Mouse (Mus musculus) ZHBTc4 (cell line): ENCODE results near the gene Cadm1.

Experiments used
- DNase-seq: peaks from one replicate; pipeline ENCODE4 v3.0.0-alpha.2; 2011; ENCODE audit warnings: low read depth, low spot score

Cadm1 gene

GRCm38 (mm10) chr9:47548916-47549315 lies 18.9 kb downstream of the Cadm1 start:
- no peak for DNase-seq

- no peak for DNase-seq
Observed at GRCm38 (mm10) chr9:47552960-47553575, 23.1 kb downstream of the Cadm1 start.

GRCm38 (mm10) chr9:47560726-47561125 lies 30.8 kb downstream of the Cadm1 start:
- DNase-seq = no peak

GRCm38 (mm10) chr9:47561596-47561995 lies 31.6 kb downstream of the Cadm1 start:
- no peak for DNase-seq

- DNase-seq = no peak
Observed at GRCm38 (mm10) chr9:47565088-47565487, 35.1 kb downstream of the Cadm1 start.

- DNase-seq = no peak
Observed at GRCm38 (mm10) chr9:47567873-47568272, 37.9 kb downstream of the Cadm1 start.

GRCm38 (mm10) chr9:47570184-47570583 lies 40.2 kb downstream of the Cadm1 start:
- DNase-seq = no peak

- DNase-seq = peak; percentile 66
Observed at GRCm38 (mm10) chr9:47571461-47571860, 41.5 kb downstream of the Cadm1 start.

GRCm38 (mm10) chr9:47572132-47572531 lies 42.2 kb downstream of the Cadm1 start:
- peak; percentile 14 for DNase-seq

- DNase-seq = peak; percentile 44
Observed at GRCm38 (mm10) chr9:47573456-47573855, 43.5 kb downstream of the Cadm1 start.

- no peak for DNase-seq
Observed at GRCm38 (mm10) chr9:47574710-47575414, 44.9 kb downstream of the Cadm1 start.

- DNase-seq = no peak
Observed at GRCm38 (mm10) chr9:47575764-47576163, 45.8 kb downstream of the Cadm1 start.

GRCm38 (mm10) chr9:47579464-47579863 lies 49.5 kb downstream of the Cadm1 start:
- DNase-seq = peak; percentile 55

GRCm38 (mm10) chr9:47581576-47582365 lies 51.8 kb downstream of the Cadm1 start:
- peak; percentile 23 for DNase-seq

- peak; percentile 21 for DNase-seq
Observed at GRCm38 (mm10) chr9:47583241-47583640, 53.3 kb downstream of the Cadm1 start.

- no peak for DNase-seq
Observed at GRCm38 (mm10) chr9:47586176-47586575, 56.2 kb downstream of the Cadm1 start.

GRCm38 (mm10) chr9:47586839-47587238 lies 56.9 kb downstream of the Cadm1 start:
- DNase-seq = no peak

- peak; percentile 76 for DNase-seq
Observed at GRCm38 (mm10) chr9:47587577-47588194, 57.7 kb downstream of the Cadm1 start.

GRCm38 (mm10) chr9:47589832-47590231 lies 59.9 kb downstream of the Cadm1 start:
- peak; percentile 16 for DNase-seq

GRCm38 (mm10) chr9:47601541-47601940 lies 71.6 kb downstream of the Cadm1 start:
- DNase-seq = no peak

- no peak for DNase-seq
Observed at GRCm38 (mm10) chr9:47603971-47604370, 74.0 kb downstream of the Cadm1 start.

- DNase-seq = no peak
Observed at GRCm38 (mm10) chr9:47605628-47606027, 75.7 kb downstream of the Cadm1 start.
